Mouse (Mus musculus) left cerebral cortex, adult 11 months (tissue): Measurements from ENCODE around the gene Sept3.

Experiments
- DNase-seq: peaks from one replicate; pipeline ENCODE4 v3.0.0; 2022; ENCODE audit warnings: low spot score

Gene Sept3

GRCm38 (mm10) chr15:82340414-82341035 lies 65.8 kb downstream of the Sept3 start:
- no peak for DNase-seq

- no peak for DNase-seq
Observed at GRCm38 (mm10) chr15:82341036-82341501, 66.4 kb downstream of the Sept3 start.

GRCm38 (mm10) chr15:82341675-82342542 lies 67.2 kb downstream of the Sept3 start:
- no peak for DNase-seq

GRCm38 (mm10) chr15:82342543-82342935 lies 67.8 kb downstream of the Sept3 start:
- DNase-seq: no peak

GRCm38 (mm10) chr15:82343368-82344287 lies 68.9 kb downstream of the Sept3 start:
- DNase-seq: no peak
